Mouse (Mus musculus) embryonic stem cell, embryonic (primary cell): ENCODE measurements around the gene Zfr2.

Source experiments
- CTCF ChIA-PET, 4 experiments: fragments of 300-600 bp in 2 of 4; fragments of 350-600 bp in 2 of 4; sonication (Branson Sonifier 250); formaldehyde crosslinking; loops; one replicate each; lab custom pipeline; 2022; ENCODE audit warnings: inconsistent platforms in 2 of 4; lab: Charles Lee
- POLR2A ChIA-PET, 4 experiments: fragments of 300-600 bp in 2 of 4; fragments of 350-600 bp in 2 of 4; sonication (Branson Sonifier 250); formaldehyde crosslinking; loops; one replicate each; lab custom pipeline; 2022; ENCODE audit warnings: antibody characterized with exemption in 4 of 4, inconsistent platforms in 1 of 4; lab: Charles Lee

The Zfr2 gene

DNA sequence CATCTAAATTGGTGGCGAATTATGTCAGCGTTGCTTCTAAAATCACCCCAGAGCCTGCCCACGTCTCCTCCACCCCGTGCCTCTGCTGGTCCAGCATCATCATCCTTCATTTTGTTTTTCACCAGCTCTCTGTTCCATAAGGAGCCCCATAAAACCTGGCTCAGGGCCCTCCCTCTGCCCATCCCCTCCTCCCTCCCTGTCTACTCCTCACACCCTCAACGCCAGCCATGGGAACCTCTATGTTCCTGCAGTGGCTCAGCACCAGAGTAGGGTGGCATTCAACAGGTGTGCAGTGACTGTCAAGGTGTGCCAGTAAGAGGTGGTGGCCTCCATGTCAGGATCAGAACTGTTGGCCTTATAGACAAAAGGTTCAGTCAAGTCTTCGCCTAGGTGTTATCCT, 62.2 kb downstream of the Zfr2 start:
- CTCF ChIA-PET, result interaction anchor here in 2 of 4 experiments (0.6 to 10.3 kb wide), 5 partner anchors 9 to 123 kb away, joined by 3 to 263 read pairs (median 17); no protein-coding TSS in a partner anchor
- POLR2A ChIA-PET, result interaction anchor here in 3 of 4 experiments (0.5 to 8.2 kb wide), 10 partner anchors 9 to 1180 kb away, joined by 3 to 85 read pairs (median 11); partner anchors contain the start of genes Cactin (in 2 of the 3), 4930404N11Rik (in 1 of the 3), Fzr1 (in 1 of the 3) and Stk11 (in 1 of the 3)

DNA sequence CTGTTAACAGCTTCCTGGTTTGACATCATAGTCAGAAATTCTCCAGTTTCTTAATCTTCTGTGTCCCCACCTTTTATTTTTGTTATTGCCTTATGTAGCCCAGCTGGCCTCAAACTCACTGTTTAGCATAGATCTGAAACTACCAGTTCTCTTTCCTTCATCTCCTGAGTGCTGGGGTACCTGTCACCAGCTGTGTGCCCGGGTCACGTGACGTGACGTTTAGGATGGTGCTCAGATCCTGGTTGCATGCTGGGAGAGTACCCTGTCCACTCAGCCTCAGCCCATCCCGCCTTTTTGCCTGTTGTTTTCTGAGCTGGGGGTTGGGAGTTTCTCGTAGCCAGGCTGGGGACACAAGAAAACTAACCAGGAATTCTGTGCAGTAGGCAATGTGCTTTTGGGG, 64.3 kb downstream of the Zfr2 start:
- POLR2A ChIA-PET, result interaction anchor here in 3 of 4 experiments (0.7 to 8.2 kb wide), 27 partner anchors 11 to 368 kb away, joined by 3 to 85 read pairs (median 4); partner anchors contain the start of gene Cactin (in 3 of the 3)
- CTCF ChIA-PET, result interaction anchor here in 3 of 4 experiments (0.6 to 10.3 kb wide), 14 partner anchors 7 to 279 kb away, joined by 3 to 263 read pairs (median 8); no protein-coding TSS in a partner anchor

DNA sequence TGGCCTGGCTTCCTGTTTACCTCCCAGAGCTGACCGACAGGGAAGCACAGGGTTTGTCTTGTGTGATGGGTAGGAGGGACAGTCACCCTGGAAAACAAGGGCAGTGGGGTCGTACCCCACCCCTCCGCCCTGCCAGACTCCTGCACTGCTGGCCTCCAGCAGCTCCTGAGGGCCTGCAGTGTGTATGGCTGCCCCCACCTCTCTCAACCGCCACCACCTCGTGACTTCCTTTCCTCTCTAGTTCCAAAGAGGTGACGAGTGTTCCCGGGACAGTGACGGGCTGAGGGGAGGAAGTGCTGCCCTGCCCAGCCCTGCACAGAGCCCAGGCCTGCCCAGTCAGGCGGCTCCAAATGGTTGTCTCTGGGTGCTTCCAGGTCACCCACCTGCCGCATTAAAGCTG, 64.9 kb downstream of the Zfr2 start:
- CTCF ChIA-PET, result interaction anchor here in 3 of 4 experiments (0.6 to 10.3 kb wide), 14 partner anchors 7 to 255 kb away, joined by 3 to 263 read pairs (median 6); no protein-coding TSS in a partner anchor
- POLR2A ChIA-PET, result interaction anchor here in 3 of 4 experiments (0.7 to 8.2 kb wide), 24 partner anchors 9 to 210 kb away, joined by 3 to 85 read pairs (median 4); partner anchors contain the start of gene Cactin (in 3 of the 3)

DNA sequence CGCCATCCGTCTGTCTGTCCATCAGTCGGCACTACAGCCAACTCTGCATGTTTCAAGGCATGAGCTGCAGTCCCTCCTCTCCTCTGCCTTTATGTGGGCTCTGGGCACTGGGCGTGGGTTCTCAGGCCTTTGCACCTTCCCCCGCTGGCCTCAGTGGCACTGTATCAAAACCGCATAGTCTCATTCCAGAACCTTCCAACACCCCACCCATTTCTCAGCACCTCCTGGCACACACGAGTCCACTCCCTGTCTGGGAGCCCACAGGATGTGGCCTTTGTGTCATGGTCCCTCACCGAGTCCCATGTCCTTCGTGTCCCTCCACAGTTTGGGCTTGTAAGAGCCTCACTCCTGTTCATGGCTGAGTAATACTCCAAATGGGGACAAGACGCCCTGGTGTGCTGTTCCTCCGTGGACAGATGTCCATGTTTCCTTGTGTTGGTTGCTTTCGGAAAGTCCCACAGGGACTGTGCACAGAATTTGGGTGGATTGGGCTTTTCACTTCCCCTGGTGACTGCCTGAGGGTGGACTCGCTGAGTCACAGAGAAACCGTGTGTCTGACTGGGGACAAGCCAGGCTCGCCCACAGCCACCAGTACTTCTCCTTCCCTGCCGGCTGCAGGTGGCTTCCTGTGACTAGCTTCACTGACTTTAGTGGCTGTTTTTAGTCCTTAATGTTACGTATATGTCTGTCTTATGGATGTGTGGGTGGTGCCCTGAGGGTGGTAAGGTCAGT, 65.6 kb downstream of the Zfr2 start:
- ChIA-PET POLR2A (interaction anchor here in 3 of 4 experiments (0.7 to 4.8 kb wide), 15 partner anchors 10 to 209 kb away, joined by 3 to 35 read pairs (median 3); partner anchors contain the start of gene Cactin (in 2 of the 3)), CTCF (interaction anchor here in 3 of 4 experiments (0.6 to 3.0 kb wide), 10 partner anchors 9 to 175 kb away, joined by 3 to 21 read pairs (median 6); no protein-coding TSS in a partner anchor)

DNA sequence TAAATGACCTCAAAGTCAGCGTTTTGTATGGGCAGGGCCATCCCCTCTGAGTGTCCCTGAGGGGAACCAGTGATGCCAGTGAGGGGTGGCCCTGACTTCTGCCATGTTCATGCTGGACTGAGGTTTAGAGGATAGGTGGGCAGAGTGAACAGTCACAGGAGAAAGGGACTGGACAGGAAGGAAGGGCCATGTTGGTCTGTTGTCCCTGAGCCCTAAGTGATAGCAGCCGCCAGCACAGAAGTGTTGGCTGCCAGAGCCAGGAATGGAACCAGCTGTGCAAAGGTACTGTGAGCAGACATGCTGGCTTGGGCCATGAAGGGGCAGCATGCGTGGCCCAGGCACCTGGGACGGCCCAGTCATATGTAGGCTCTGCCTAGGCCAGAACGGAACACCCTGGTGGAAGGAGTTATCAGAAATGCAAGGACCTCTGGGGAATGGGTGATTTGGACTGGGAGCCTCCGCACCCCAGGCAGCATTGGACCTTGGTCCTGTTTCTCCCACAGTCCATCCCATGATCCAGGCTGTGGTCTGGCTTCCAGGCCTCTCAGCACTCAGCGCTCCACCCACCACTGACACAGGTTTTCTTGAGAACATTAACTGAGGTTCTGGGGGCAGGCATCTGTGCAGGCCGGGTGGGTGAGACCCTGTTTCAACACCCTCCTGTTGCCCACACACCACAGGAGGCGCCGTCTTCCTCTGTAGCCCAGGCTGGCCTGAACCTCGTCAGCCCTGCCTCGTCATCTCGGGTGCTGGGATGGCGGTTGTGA, 66.8 kb downstream of the Zfr2 start:
- ChIA-PET POLR2A (interaction anchor here in 2 of 4 experiments (0.9 to 8.6 kb wide), 5 partner anchors 8 to 47 kb away, joined by 3 to 79 read pairs (median 31); partner anchors contain the start of genes Cactin (in 1 of the 2), Pip5k1c (in 1 of the 2) and Tjp3 (in 1 of the 2)), CTCF (interaction anchor here in 1 of 4 experiments (8.6 kb wide), 1 partner anchor 9 kb away, joined by 112 read pairs; the partner anchor contains the start of genes Pip5k1c and Tjp3)

DNA sequence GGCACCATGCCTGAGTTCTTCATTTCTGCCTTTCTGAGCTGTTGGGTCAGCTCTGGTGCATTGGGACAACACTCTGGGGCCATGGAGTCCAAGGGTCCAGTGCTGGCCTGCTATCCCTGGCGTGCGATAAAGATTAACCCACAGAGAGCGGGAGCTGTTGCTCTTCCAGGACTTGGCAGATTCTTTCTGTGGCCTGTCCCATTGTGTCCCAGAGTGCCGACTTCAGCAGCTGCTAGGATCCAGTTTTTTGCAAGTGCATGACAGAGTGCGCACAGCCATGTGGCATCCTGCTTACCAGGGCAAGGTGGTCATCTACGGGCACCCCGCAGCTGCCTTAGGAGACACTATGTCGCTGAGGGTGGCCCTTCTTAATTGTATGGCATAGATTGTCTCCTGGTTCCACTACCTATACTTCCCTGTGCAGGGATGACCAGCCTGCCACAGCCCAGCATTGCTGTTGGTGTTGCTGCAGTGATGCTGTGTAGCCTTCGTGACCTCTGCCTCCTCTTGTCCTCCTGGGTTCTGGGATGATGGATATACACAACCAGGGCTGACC, 67.5 kb downstream of the Zfr2 start:
- CTCF ChIA-PET, result interaction anchor here in 2 of 4 experiments (0.5 to 8.6 kb wide), 3 partner anchors 8 to 419 kb away, joined by 3 to 263 read pairs (median 112); partner anchors contain the start of genes Pip5k1c (in 2 of the 2) and Tjp3 (in 2 of the 2)
- POLR2A ChIA-PET, result interaction anchor here in 2 of 4 experiments (0.7 to 8.6 kb wide), 6 partner anchors 8 to 371 kb away, joined by 3 to 79 read pairs (median 3); partner anchors contain the start of genes Pip5k1c (in 2 of the 2), Cactin (in 1 of the 2), Gadd45b (in 1 of the 2) and Tjp3 (in 1 of the 2)

DNA sequence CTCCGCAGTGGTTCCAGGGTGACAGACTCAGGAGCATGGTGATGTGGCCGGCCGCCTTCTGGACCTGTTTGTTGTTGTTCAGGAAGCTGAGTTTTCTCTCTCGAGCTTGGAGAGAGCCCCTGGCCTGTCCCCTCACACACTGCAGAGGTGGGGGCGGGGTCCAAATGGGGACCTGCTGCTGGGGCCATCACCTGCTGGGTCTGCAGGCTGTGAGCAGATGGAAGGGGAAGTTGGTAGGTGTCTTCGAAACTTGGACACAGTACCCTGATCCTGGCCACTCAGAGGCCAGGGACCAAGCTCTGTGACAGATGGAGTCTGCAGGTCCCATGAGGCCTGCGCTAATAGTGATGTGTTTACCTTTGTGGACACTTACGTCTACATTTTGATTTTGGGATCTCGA, 68.4 kb downstream of the Zfr2 start:
- ChIA-PET CTCF (interaction anchor here in 3 of 4 experiments (1.8 to 8.6 kb wide), 4 partner anchors 9 to 16 kb away, joined by 10 to 263 read pairs (median 62); partner anchors contain the start of genes Pip5k1c (in 3 of the 3) and Tjp3 (in 2 of the 3)), POLR2A (interaction anchor here in 2 of 4 experiments (1.0 to 8.6 kb wide), 4 partner anchors 9 to 20 kb away, joined by 3 to 79 read pairs (median 6); partner anchors contain the start of genes Pip5k1c (in 2 of the 2), Cactin (in 1 of the 2) and Tjp3 (in 1 of the 2))
